7 mouse cellular contexts compared by ENCODE assay signal in the genomic region with DNA sequence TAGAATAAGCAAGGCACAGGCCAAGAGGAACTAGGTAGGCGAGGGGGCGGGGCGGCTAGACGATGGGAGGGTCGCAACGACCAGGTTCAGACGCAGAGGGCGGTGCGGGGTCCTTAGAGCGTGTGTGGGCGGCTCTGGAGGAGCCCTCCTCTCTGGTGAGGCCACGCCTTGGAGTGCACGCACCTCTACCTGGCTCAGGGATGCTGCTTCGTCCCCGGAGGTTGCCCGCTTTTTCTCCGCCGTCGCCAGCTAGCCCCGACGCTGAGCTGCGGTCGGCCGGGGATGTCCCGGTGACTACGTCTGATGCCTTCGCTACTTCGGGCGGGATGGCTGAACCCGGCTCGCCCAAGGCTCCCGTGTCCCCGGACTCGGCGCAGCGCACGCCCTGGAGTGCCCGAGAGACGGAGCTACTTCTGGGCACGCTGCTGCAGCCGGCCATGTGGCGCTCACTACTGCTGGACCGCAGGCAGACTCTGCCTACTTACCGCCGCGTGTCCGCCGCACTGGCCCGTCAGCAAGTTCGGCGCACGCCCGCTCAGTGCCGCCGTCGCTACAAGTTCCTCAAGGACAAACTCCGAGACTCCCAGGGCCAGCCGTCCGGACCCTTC. TPM values are rescaled to one million over a fixed set of nuclear protein-coding genes. Genes with fewer than 3 reads are reported as not detected.
A peak's percentile ranks its signal among the peaks of the same experiment; 100 is the strongest.
DNase-seq lines count a peak whose midpoint lies in the region; ATAC-seq and TF ChIP-seq lines count a peak whose summit lies in the region.

A gene (plus strand): TSS at position 116 of the 608 bp plus-strand sequence.

- no peaks in the 10 kb centered on the region for H3K9me3 ChIP-seq in limb, embryonic 11.5 days (ENCODE audit: control insufficient read depth, low read length)
- H3K9me3 ChIP-seq in midbrain, embryonic 13.5 days: no peaks in the 10 kb centered on the region

- peak within 1 kb of the TSS; percentile 45 for H3K4me2 ChIP-seq in limb, embryonic 11.5 days (ENCODE audit: low read depth, severe bottlenecking)
- H3K4me2 ChIP-seq in midbrain, embryonic 13.5 days (replicated peaks): peak within 1 kb of the TSS; percentile 53

- no peak within 1 kb of the TSS for H3K27ac ChIP-seq in thymus, adult 2 months (ENCODE audit: control insufficient read depth, insufficient read depth, low read length)
- H3K27ac ChIP-seq in limb, embryonic 11.5 days (replicated peaks; ENCODE audit: low read depth, low read length): no peak within 1 kb of the TSS
- H3K27ac ChIP-seq in midbrain, embryonic 13.5 days: no peak within 1 kb of the TSS

- H3K27me3 ChIP-seq in thymus, adult 2 months (ENCODE audit: control insufficient read depth, insufficient read depth, low read length): peaks cover 20% of the 10 kb centered on the region
- H3K27me3 ChIP-seq in limb, embryonic 11.5 days (ENCODE audit: control insufficient read depth, insufficient read depth, low read length): peaks cover 64% of the 10 kb centered on the region
- peaks cover 96% of the 10 kb centered on the region for H3K27me3 ChIP-seq in midbrain, embryonic 13.5 days

- no peak for DNase-seq in thymus, adult 2 months
- DNase-seq in thymus, postnatal 10 days (ENCODE audit: low spot score in 2 of 2): no peak
- peak; percentile 59 for DNase-seq in embryo, embryonic 10 days (ENCODE audit: low spot score)
- DNase-seq in heart, postnatal 36 days: peak; percentile 26 to 33
- peak; percentile 62 for DNase-seq in limb, embryonic 11.5 days (ENCODE audit: low spot score)
- peak; percentile 39 for DNase-seq in yolk sac, embryonic 10.5 days (ENCODE audit: low spot score)

- H3K36me3 ChIP-seq in thymus, adult 2 months (ENCODE audit: control insufficient read depth, insufficient read depth, low read length): no peaks in the 10 kb centered on the region
- H3K36me3 ChIP-seq in limb, embryonic 11.5 days (ENCODE audit: control insufficient read depth, insufficient read depth, low read length): no peaks in the 10 kb centered on the region
- no peaks in the 10 kb centered on the region for H3K36me3 ChIP-seq in midbrain, embryonic 13.5 days

- intact Hi-C loops in heart, postnatal 36 days (cut with DNase I): no loop called here

- 2% methylated on average over 59 of the region's 59 CpGs for WGBS in thymus, adult 2 months
- 2% methylated on average over 59 of the region's 59 CpGs for WGBS in limb, embryonic 11.5 days
- 2% methylated on average over 59 of the region's 59 CpGs for WGBS in midbrain, embryonic 13.5 days

- peak; percentile 26; the same call in 1 of the 2 replicates for ATAC-seq in limb, embryonic 11.5 days (ENCODE audit: insufficient number of reproducible peaks, low FRiP score, low TSS enrichment, low read depth)
- peak; percentile 78 for ATAC-seq in midbrain, embryonic 13.5 days

- no peak for TF ChIP-seq POLR2A in thymus, adult 2 months (IDR thresholded peaks at IDR 0.05; ENCODE audit: control insufficient read depth, extremely low read depth, insufficient read depth, low read length, poor library complexity)

- 0 out of 2 replicates have a peak within 1 kb of the TSS, but pooled peaks have one; percentile 12 for H3K9ac ChIP-seq in limb, embryonic 11.5 days (ENCODE audit: low read length)
- H3K9ac ChIP-seq in midbrain, embryonic 13.5 days (replicated peaks): peak within 1 kb of the TSS; percentile 52

- no peak within 1 kb of the TSS; the same call in 1 of the 2 replicates for H3K4me3 ChIP-seq in thymus, adult 2 months (ENCODE audit: control insufficient read depth, insufficient read depth, low read length)
- peak within 1 kb of the TSS; percentile 24 for H3K4me3 ChIP-seq in limb, embryonic 11.5 days (ENCODE audit: low read depth, low read length)
- H3K4me3 ChIP-seq in midbrain, embryonic 13.5 days (replicated peaks): peak within 1 kb of the TSS; percentile 34

- no peak for TF ChIP-seq CTCF in thymus, adult 2 months (IDR thresholded peaks at IDR 0.05; ENCODE audit: borderline replicate concordance, control insufficient read depth, extremely low read depth, insufficient read depth, low read length, poor library complexity)

- H3K4me1 ChIP-seq in thymus, adult 2 months (replicated peaks; ENCODE audit: control insufficient read depth, insufficient read depth, low read length): no peaks in the 10 kb centered on the region; the same call in 1 of the 2 replicates
- 0 out of 2 replicates have a peak, but pooled peaks cover 2% of the 10 kb centered on the region for H3K4me1 ChIP-seq in limb, embryonic 11.5 days (ENCODE audit: control insufficient read depth, insufficient read depth, low read length)
- H3K4me1 ChIP-seq in midbrain, embryonic 13.5 days (replicated peaks): peaks cover 13% of the 10 kb centered on the region

RNA-seq across cellular contexts. Expression of the gene that starts here (rescaled TPM):
- polyA plus RNA-seq in thymus, adult 2 months (2012; rRNA removed): 13.8 and 14.2 TPM in 2 replicates
- total RNA-seq in heart, postnatal 36 days (2021): not detected
- polyA plus RNA-seq in limb, embryonic 11.5 days (2014; fragmentation: Nextera tagmentation; extraction: Ambion mirVana): 0.35 TPM in 1 of 2 replicates, not detected in the other
- polyA plus RNA-seq in midbrain, embryonic 13.5 days (2015; fragmentation: Nextera tagmentation; extraction: Ambion mirVana): not detected in 2 replicates

Comparison
In these comparisons a context has a peak if more than half of its experiments do, and no peak if none do; other contexts are left out.
1. RNA of the gene that starts here (polyA plus RNA-seq): 13.8 to 14.2 TPM in thymus, adult 2 months; 0.35 TPM in limb, embryonic 11.5 days and not detected in midbrain, embryonic 13.5 days; every median in the first group is over 10 times any median in the second.
2. Peak in DNase-seq in heart, postnatal 36 days; RNA of the gene not detected or under 1 TPM.
3. Peak in DNase-seq, ATAC-seq, H3K4me3 ChIP-seq, H3K9ac ChIP-seq and H3K4me2 ChIP-seq in limb, embryonic 11.5 days; RNA of the gene not detected or under 1 TPM.
4. Peak in ATAC-seq, H3K4me3 ChIP-seq, H3K9ac ChIP-seq and H3K4me2 ChIP-seq in midbrain, embryonic 13.5 days; RNA of the gene not detected or under 1 TPM.
5. DNase-seq: peak in embryo, embryonic 10 days (single experiment) and yolk sac, embryonic 10.5 days (single experiment); none in thymus, adult 2 months (single experiment) and thymus, postnatal 10 days (0 of 2).